Mouse (Mus musculus): ENCODE results near the gene Cars. TPM values are rescaled to one million over a fixed set of nuclear protein-coding genes. Genes with fewer than 3 reads are reported as not detected.

Gene Cars
- total and polyA plus RNA-seq, 3 experiments, result 40.8 to 73.5 TPM; not detected in 1

DNA sequence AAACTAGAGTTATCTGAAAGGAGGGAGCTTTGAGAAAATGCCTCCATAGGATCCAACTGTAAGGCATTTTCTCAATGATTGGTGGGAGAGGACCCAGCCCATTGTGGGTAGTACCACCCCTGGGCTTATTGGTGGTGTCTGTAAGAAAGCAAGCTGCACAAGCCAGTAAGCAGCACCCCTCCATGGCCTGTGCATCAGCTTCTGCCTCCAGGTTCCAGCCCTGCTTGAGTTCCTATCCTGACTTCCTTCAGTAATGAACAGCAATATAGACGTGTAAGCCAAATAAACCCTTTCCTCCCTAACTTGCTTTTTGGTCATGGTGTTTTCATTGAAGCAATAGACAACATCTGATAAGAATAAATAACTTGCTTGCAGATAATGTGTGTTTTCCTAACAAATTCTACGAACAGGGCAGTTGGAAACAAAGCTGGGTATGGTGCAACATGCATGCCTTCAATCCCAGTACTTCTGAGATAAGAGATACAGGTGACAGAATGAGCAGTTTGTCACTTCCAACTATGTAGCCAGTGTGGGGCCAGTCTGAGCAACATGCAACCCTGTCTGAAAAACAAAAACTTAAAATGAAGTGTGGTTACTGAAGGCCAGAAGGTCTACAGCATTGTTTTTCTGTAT is 50.2 kb downstream of the Cars start (continued):
- no peak for TF ChIP-seq UBTF (IDR thresholded peaks at IDR 0.05; ENCODE audit: borderline replicate concordance, insufficient read depth, low read depth, low read length)
- TF ChIP-seq MAX (IDR thresholded peaks at IDR 0.05; ENCODE audit: low read length), result no peak
- TF ChIP-seq ZNF384 (IDR thresholded peaks at IDR 0.05; ENCODE audit: low read depth, low read length), result no peak
- TF ChIP-seq KAT2A (conservative IDR thresholded peaks at IDR 0.05; ENCODE audit: low read depth, low read length), result no peak
- no peak for TF ChIP-seq NRF1 (IDR thresholded peaks at IDR 0.05; ENCODE audit: insufficient read depth, low read depth, low read length, poor library complexity, severe bottlenecking)
- no peak for TF ChIP-seq TAL1 (IDR thresholded peaks at IDR 0.05; ENCODE audit: low read length)
- TF ChIP-seq HCFC1 (IDR thresholded peaks at IDR 0.05; ENCODE audit: low read depth, low read length), result no peak
- TF ChIP-seq RAD21 (IDR thresholded peaks at IDR 0.05; ENCODE audit: low read depth, low read length), result no peak
- TF ChIP-seq GABPA (IDR thresholded peaks at IDR 0.05; ENCODE audit: low read depth, low read length), result no peak
- 0 out of 2 replicates have a peak, but pooled peaks have one; percentile 63 for TF ChIP-seq CHD1 (IDR thresholded peaks at IDR 0.05; ENCODE audit: low read depth, low read length)
- TF ChIP-seq MYC (IDR thresholded peaks at IDR 0.05; ENCODE audit: low read depth, low read length), result no peak
- TF ChIP-seq GATA1 (IDR thresholded peaks at IDR 0.05; ENCODE audit: low read depth, low read length), result peak; percentile 45; the same call in 1 of the 2 replicates
- no peak for TF ChIP-seq ZC3H11A (IDR thresholded peaks at IDR 0.05; ENCODE audit: low read depth, low read length)
- TF ChIP-seq USF2 (IDR thresholded peaks at IDR 0.05; ENCODE audit: borderline replicate concordance in 1 of 2, insufficient read depth in 1 of 2, low read depth in 1 of 2, low read length in 2 of 2), result no peak

DNA sequence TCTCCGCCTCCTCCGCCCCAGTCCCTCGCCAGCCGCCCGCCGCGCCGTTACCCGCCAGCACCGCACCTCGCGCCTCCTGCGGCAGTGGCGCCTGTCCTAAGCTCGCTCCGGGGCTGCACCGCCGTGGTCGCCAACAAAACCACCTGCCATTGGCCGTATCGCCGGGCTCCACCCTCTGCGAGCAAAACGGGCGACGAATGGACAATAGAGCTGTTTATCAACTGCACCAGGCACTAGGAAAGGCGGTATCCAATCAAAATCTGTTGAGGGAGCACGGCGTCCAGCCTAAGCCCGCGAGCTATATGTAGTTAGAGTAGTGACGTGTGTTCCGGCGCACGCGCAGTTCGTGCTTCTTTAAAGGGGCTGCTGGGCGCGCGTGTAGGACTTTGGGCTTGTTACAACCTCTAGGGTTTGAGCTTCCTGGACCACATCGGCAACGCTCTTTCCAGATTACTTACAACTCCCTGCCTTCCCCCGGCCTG is 50.9 kb downstream of the Cars start, which contains the start of gene Nap1l4:
Gene Nap1l4 (minus strand): TSS at position 131 of the 482 bp plus-strand sequence.
- DNase-seq (ENCODE audit: low read depth, low spot score), result peak; percentile 99
- Histone ChIP-seq H3K4me3 (ENCODE audit: control insufficient read depth in 1 of 2, insufficient read depth in 1 of 2, low read depth in 2 of 2, low read length in 2 of 2) (peak within 1 kb of the TSS; percentile 76 to 100), H3K36me3 (ENCODE audit: control insufficient read depth in 1 of 2, insufficient read depth in 2 of 2, low read length in 2 of 2) (peaks cover 0 to 36% of the 10 kb centered on the region in 2 experiments; a peak in 2 of 4 replicates), H3K9ac (ENCODE audit: control insufficient read depth, low read depth, low read length, poor library complexity, severe bottlenecking) (peak within 1 kb of the TSS; percentile 100), H3K27me3 (ENCODE audit: control insufficient read depth in 1 of 2, insufficient read depth in 2 of 2, low read length in 2 of 2) (no peaks in the 10 kb centered on the region), H3K79me2 (ENCODE audit: control insufficient read depth, insufficient read depth, low read length, poor library complexity) (peaks cover 45% of the 10 kb centered on the region), H3K4me1 (ENCODE audit: control insufficient read depth in 1 of 2, insufficient read depth in 2 of 2, low read length in 2 of 2) (peaks cover 5 to 12% of the 10 kb centered on the region in 2 experiments; a peak in 3 of 4 replicates), H3K27ac (ENCODE audit: control insufficient read depth, low read depth, low read length) (peak within 1 kb of the TSS; percentile 94), H3K9me3 (replicated peaks; ENCODE audit: insufficient read depth, low read length) (no peaks in the 10 kb centered on the region)
- TF ChIP-seq USF2 (IDR thresholded peaks at IDR 0.05; ENCODE audit: borderline replicate concordance in 1 of 2, insufficient read depth in 1 of 2, low read depth in 1 of 2, low read length in 2 of 2) (no peak), CHD1 (IDR thresholded peaks at IDR 0.05; ENCODE audit: low read depth, low read length) (no peak), MEF2A (IDR thresholded peaks at IDR 0.05; ENCODE audit: extremely low read depth, insufficient replicate concordance, low read depth, low read length, poor library complexity, severe bottlenecking) (no peak), SIN3A (IDR thresholded peaks at IDR 0.05; ENCODE audit: low read length) (peak; percentile 84), SMC3 (IDR thresholded peaks at IDR 0.05; ENCODE audit: low read depth, low read length) (no peak), ZMIZ1 (IDR thresholded peaks at IDR 0.05; ENCODE audit: low read depth, low read length) (0 out of 2 replicates have a peak, but pooled peaks have one; percentile 57), EP300 (IDR thresholded peaks at IDR 0.05; ENCODE audit: low read depth in 1 of 2, low read length in 2 of 2) (no peak), TBP (IDR thresholded peaks at IDR 0.05; ENCODE audit: low read depth, low read length) (peak; percentile 89), ELF1 (IDR thresholded peaks at IDR 0.05; ENCODE audit: low read depth, low read length) (no peak), POLR2AphosphoS5 (IDR thresholded peaks at IDR 0.05; ENCODE audit: borderline replicate concordance, low read depth, low read length) (no peak), GABPA (IDR thresholded peaks at IDR 0.05; ENCODE audit: low read depth, low read length) (no peak), HCFC1 (IDR thresholded peaks at IDR 0.05; ENCODE audit: low read depth, low read length) (peak; percentile 90), KAT2A (conservative IDR thresholded peaks at IDR 0.05; ENCODE audit: low read depth, low read length) (peak; percentile 75), RCOR1 (IDR thresholded peaks at IDR 0.05; ENCODE audit: low read depth, low read length) (no peak), POLR2AphosphoS2 (IDR thresholded peaks at IDR 0.05; ENCODE audit: low read length) (peak; percentile 91), TAL1 (IDR thresholded peaks at IDR 0.05; ENCODE audit: low read length) (no peak), BHLHE40 (IDR thresholded peaks at IDR 0.05; ENCODE audit: borderline replicate concordance, low read depth, low read length) (no peak), NRF1 (IDR thresholded peaks at IDR 0.05; ENCODE audit: insufficient read depth, low read depth, low read length, poor library complexity, severe bottlenecking) (peak; percentile 91), NELFE (IDR thresholded peaks at IDR 0.05; ENCODE audit: low read depth, low read length) (peak; percentile 94), CHD2 (IDR thresholded peaks at IDR 0.05; ENCODE audit: low read length) (peak; percentile 91), TCF12 (IDR thresholded peaks at IDR 0.05; ENCODE audit: low read depth, low read length) (peak; percentile 48; the same call in 1 of the 2 replicates), ZNF384 (IDR thresholded peaks at IDR 0.05; ENCODE audit: low read depth, low read length) (no peak), MAX (IDR thresholded peaks at IDR 0.05; ENCODE audit: low read length) (peak; percentile 80), JUND (IDR thresholded peaks at IDR 0.05; ENCODE audit: low read depth, low read length) (no peak), POLR2A (IDR thresholded peaks at IDR 0.05; ENCODE audit: control insufficient read depth in 1 of 2, insufficient read depth in 1 of 2, low read depth in 1 of 2, low read length in 2 of 2, poor library complexity in 1 of 2) (peak; percentile 79 to 98), MYC (IDR thresholded peaks at IDR 0.05; ENCODE audit: low read depth, low read length) (peak; percentile 87), E2F4 (IDR thresholded peaks at IDR 0.05; ENCODE audit: borderline replicate concordance, low read depth, low read length) (0 out of 2 replicates have a peak, but pooled peaks have one; percentile 59)
